Mouse (Mus musculus) ES-E14 (cell line): ENCODE measurements around the gene Rbp7. TPM values are rescaled to one million over a fixed set of nuclear protein-coding genes. Genes with fewer than 3 reads are reported as not detected.
"Not testable (repeated sequence)": the region's sequence is repeated elsewhere in the genome, so short reads cannot be mapped to it uniquely, and the experiment has no call there.

Experiments used
- DNase-seq: peaks from one replicate; pipeline ENCODE4 v3.0.0-alpha.2; 2013; ENCODE audit warnings: low read depth, low spot score
- H3K27ac ChIP-seq: 2 replicates; pipeline ENCODE4 v1.5.1; 2012; ENCODE audit warnings: low read depth, mild to moderate bottlenecking, low read length, moderate library complexity, mixed read lengths; ENCODE audit not compliant: poor library complexity, insufficient read depth, severe bottlenecking
- H3K36me3 ChIP-seq: 2 replicates; pipeline ENCODE4 v1.6.1; 2012; ENCODE audit warnings: mild to moderate bottlenecking, low read length, moderate library complexity, mixed read lengths; ENCODE audit not compliant: control insufficient read depth, poor library complexity, insufficient read depth, severe bottlenecking
- H3K4me1 ChIP-seq, 2 experiments: fragments of 150-350 bp in 1 of 2; sonication (generic) in 1 of 2; 2 replicates each; pipeline ENCODE4 v1.6.1; 2012; ENCODE audit warnings: low read length in 2 of 2, mild to moderate bottlenecking in 1 of 2, mixed read lengths in 1 of 2; ENCODE audit not compliant: control insufficient read depth in 2 of 2, insufficient read depth in 2 of 2, poor library complexity in 1 of 2
- H3K4me3 ChIP-seq, 2 experiments: fragments of 150-350 bp in 1 of 2; sonication (generic) in 1 of 2; 2 replicates each; pipeline ENCODE4 v1.5.1; 2012; ENCODE audit warnings: low read length in 2 of 2, low read depth in 1 of 2, mild to moderate bottlenecking in 1 of 2, mixed read lengths in 1 of 2; ENCODE audit not compliant: insufficient read depth in 1 of 2, poor library complexity in 1 of 2, severe bottlenecking in 1 of 2
- H3K9ac ChIP-seq: 2 replicates; pipeline ENCODE4 v1.6.1; 2012; ENCODE audit warnings: low read depth, mild to moderate bottlenecking, low read length, mixed read lengths; ENCODE audit not compliant: poor library complexity, insufficient read depth, severe bottlenecking
- H3K9me3 ChIP-seq: fragments of 150-350 bp; sonication (generic); 2 replicates; pipeline ENCODE4 v1.6.1; 2012; ENCODE audit warnings: low read depth, mild to moderate bottlenecking, low read length; ENCODE audit not compliant: control insufficient read depth, insufficient read depth
- CHD2 ChIP-seq: IDR thresholded peaks from 2 replicates; pipeline ENCODE4 v1.6.1; 2014; ENCODE audit warnings: mild to moderate bottlenecking, low read depth, low read length, inconsistent platforms
- HCFC1 ChIP-seq: IDR thresholded peaks from 2 replicates; pipeline ENCODE4 v1.6.1; 2012; ENCODE audit warnings: low read length, inconsistent platforms, borderline replicate concordance; ENCODE audit not compliant: insufficient read depth
- MAFK ChIP-seq: IDR thresholded peaks from 2 replicates; pipeline ENCODE4 v1.6.1; 2014; ENCODE audit warnings: mild to moderate bottlenecking, low read depth, low read length, inconsistent platforms; ENCODE audit not compliant: insufficient read depth
- ZC3H11A ChIP-seq: IDR thresholded peaks from 2 replicates; pipeline ENCODE4 v1.6.1; 2012; ENCODE audit warnings: low read depth, mild to moderate bottlenecking, inconsistent platforms, low read length, borderline replicate concordance
- ZNF384 ChIP-seq: IDR thresholded peaks from 2 replicates; pipeline ENCODE4 v1.6.1; 2012; ENCODE audit warnings: low read depth, low read length, inconsistent platforms
- in situ Hi-C, 2 experiments: fragments of 600-800 bp; cut with MboI; formaldehyde crosslinking; loops; one replicate each; pipeline ENCODE4 v1.15.1; 2025; ENCODE audit warnings: low sequenced_read_pairs in 2 of 2, inconsistent platforms in 1 of 2; ENCODE audit not compliant: unreplicated experiment in 2 of 2
- total RNA-seq: library from RNA; depleted of rRNA; stranded (reverse); fragments of 300-350 nt; gene quantifications from 2 replicates; pipeline ENCODE4 v1.2.3, GENCODE M21; 2012

The Rbp7 gene
- total RNA-seq, 1 experiment: 1.4 TPM

GRCm38 (mm10) chr4:149463435-149463950 is 8.7 kb upstream of the Rbp7 start:
- in situ Hi-C loops: no loop called here
- H3K9me3 ChIP-seq: no peaks in the 10 kb centered on the region
- no peak overlapping the region for H3K27ac ChIP-seq
- no peak overlapping the region for H3K9ac ChIP-seq
- H3K4me1 ChIP-seq: peaks cover 0 to 8% of the 10 kb centered on the region in 2 experiments; a peak in 2 of 4 replicates
- no peaks in the 10 kb centered on the region for H3K36me3 ChIP-seq
- TF ChIP-seq HCFC1 (no peak), ZC3H11A (no peak), CHD2 (no peak), MAFK (no peak), ZNF384 (peak; percentile 93)
- H3K4me3 ChIP-seq: peak overlapping the region in 1 of 2 experiments; percentile 15; a peak in 1 of 4 replicates
- no peak for DNase-seq

DNA sequence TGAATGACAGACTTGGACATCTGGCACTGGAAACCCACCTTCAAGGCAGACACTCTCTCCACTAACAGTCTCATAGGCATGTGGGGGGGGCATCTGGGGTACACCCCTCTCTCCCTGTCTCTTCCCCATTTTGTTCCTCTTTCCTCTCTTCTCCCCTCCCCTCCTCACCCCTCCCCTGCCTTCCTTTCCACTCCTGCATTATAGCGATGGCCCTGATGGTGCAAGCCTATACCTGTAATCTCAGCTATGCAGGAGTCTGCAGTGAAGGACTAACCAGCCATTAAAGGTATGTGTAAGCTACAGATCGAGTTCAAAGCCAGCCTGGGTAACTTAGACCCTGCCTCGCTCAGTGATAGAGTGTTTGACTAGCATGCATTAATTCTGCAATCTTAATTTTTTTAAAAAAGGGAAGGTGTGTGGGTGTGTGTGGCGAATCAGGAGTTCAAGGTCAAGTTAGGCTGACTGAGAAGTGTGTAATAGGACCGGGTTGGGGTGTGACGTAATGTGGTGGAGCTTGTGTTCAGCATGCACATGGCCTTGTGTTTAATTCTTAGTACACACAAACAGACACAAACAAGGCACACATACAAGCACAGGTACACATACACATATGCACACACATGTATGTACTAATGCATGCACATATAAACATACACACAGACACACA is 7.7 kb upstream of the Rbp7 start:
- no peaks in the 10 kb centered on the region for H3K36me3 ChIP-seq
- H3K9ac ChIP-seq: no peak overlapping the region
- TF ChIP-seq MAFK (no peak), ZC3H11A (no peak), ZNF384 (no peak), CHD2 (no peak), HCFC1 (no peak)
- in situ Hi-C loops: no loop called here
- H3K4me3 ChIP-seq: no peak overlapping the region
- no peak overlapping the region for H3K27ac ChIP-seq
- H3K9me3 ChIP-seq: no peaks in the 10 kb centered on the region
- DNase-seq: no peak
- peaks cover 0 to 8% of the 10 kb centered on the region in 2 experiments; a peak in 2 of 4 replicates for H3K4me1 ChIP-seq

GRCm38 (mm10) chr4:149461579-149462304 is 7.0 kb upstream of the Rbp7 start:
- no peak for DNase-seq
- H3K4me1 ChIP-seq: peaks cover 0 to 8% of the 10 kb centered on the region in 2 experiments; a peak in 2 of 4 replicates
- TF ChIP-seq CHD2: no peak
- TF ChIP-seq ZNF384: no peak
- TF ChIP-seq HCFC1: no peak
- TF ChIP-seq ZC3H11A: no peak
- TF ChIP-seq MAFK: no peak
- H3K4me3 ChIP-seq: no peak overlapping the region
- in situ Hi-C loops: no loop called here
- H3K36me3 ChIP-seq: no peaks in the 10 kb centered on the region
- H3K27ac ChIP-seq: no peak overlapping the region
- no peak overlapping the region for H3K9ac ChIP-seq
- no peaks in the 10 kb centered on the region for H3K9me3 ChIP-seq

- DNase-seq, H3K9me3 ChIP-seq, H3K4me1 ChIP-seq, H3K9ac ChIP-seq, in situ Hi-C loops, H3K36me3 ChIP-seq, H3K4me3 ChIP-seq, H3K27ac ChIP-seq: not testable (repeated sequence)
These were observed 5.7 kb upstream of the Rbp7 start for GRCm38 (mm10) chr4:149460475-149460874.
